Mouse (Mus musculus): ENCODE results near the gene Pde10a.

Gene Pde10a

DNA sequence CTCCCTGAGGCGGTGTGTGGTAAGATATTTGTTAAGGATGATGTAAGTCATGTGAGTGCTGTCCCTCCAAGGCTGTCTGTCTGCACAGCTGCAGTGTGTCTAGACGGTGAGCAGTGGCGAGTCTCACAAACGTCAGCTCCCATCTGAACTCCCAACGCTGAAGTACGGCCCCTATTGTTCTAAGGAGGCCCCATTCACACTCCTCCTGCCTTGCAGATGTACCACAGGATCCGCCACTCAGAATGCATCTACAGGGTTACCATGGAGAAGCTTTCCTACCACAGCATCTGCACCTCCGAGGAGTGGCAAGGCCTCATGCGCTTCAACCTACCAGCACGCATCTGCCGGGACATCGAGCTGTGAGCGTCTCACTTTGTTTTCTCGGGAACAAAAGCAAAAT, 436.5 kb downstream of the Pde10a start:
- in situ Hi-C loops (cut with MboI, MseI) = no loop called here

DNA sequence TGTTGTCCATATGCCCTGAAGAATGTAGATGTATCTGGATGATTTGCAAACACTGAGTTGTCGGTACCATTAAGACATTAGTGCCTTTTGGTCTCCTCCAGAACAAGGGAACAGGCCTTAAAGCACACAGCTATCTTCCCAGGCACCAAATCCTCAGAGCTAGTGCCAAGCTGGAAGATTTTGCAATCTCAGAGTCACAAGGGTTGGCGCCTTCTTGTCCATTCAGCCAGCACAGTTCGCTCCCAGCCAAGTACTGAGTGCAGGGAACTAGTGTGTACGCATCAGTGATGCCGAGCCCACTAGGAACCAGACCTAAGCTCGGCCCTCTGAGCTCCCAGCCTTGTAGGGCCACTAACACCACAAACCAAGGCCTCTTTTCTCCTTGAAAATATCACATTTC, 440.0 kb downstream of the Pde10a start:
- in situ Hi-C loops (cut with MboI, MseI) = no loop called here

DNA sequence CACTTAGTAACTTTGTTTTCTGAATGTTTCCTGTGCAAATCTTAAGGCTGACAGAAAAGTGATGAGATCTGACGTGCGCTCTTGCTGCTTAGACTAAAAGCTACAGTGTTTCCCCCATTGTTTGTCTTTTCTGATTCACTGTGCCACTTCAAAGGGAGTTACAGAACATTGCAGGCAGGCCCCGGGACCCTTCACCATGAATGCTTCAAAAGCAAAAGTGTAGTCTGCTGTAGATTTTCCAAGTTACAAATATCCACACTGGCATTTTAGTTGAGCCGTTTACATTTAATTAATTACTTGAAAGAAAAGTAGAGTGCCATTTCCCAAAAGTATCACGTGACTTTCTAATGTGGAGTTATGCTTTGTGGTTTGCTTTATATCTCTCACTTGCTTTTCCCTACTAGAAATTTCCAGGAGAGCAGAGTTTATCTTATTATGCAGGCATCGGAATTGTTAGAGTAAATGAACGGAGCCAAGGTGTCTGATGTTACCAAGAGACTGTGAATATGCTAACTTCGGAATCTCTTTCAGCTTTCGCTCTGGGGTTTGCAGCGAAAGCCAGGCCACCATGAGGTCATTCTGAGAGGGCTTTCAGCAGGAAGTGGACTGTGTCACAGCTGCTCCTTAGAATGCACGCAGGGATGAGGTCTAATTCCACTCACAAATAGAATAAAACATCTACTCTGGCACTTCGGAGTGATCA, 447.1 kb downstream of the Pde10a start:
- in situ Hi-C loops (cut with MboI, MseI) = no loop called here

- in situ Hi-C loops (cut with MboI, MseI) = no loop called here
These were observed 448.2 kb downstream of the Pde10a start for GRCm38 (mm10) chr17:8973331-8973730.

DNA sequence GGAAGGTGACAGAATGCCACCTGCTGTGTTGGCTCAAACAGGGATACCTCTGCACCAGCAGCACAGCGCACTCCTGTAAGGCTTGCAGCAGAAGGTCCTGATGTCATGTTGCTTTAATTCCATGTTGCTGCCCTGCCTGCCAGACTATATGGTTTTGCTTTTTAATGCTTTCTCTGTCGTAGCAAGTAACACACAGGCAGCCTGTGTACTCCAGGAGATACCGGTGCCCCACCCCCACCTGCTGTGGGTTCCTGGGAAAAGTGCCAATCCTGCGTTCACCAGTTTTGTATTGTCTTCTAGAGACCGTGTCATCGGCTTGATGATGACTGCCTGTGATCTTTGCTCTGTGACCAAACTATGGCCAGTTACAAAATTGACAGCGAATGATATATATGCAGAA, 449.3 kb downstream of the Pde10a start:
- in situ Hi-C loops (cut with MboI, MseI) = no loop called here

DNA sequence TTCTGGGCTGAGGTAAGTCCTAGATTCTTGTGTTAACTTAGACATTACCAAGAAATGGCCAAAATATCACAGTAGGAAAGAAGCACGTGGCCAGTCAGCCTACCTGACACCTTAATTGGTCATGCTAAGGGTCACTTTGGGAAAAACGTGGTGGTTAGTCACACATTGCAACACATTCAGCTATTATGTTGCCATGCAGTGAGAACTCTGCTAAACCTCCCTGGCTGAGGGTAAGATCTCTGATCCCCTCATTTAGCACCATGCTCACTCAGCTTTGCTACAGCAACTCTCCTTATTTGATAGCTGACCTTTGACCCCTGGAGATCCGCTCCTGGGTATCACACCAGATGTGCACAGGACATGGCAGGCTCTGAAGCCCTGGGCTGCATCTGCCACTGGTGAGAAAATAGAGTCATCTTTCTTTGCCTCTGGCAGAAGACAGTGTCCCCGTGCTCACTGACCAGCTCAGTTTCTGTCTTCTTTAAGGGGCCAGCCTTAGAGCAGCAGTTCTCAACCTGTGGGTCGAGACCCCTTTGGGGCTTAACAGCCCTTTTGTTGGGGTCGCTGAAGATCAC, 449.7 kb downstream of the Pde10a start:
- in situ Hi-C loops (cut with MboI, MseI) = no loop called here

GRCm38 (mm10) chr17:8976745-8977144, 451.6 kb downstream of the Pde10a start:
- in situ Hi-C loops (cut with MboI, MseI) = no loop called here

- in situ Hi-C loops (cut with MboI, MseI) = no loop called here
These were observed 452.1 kb downstream of the Pde10a start for GRCm38 (mm10) chr17:8977271-8977670.

GRCm38 (mm10) chr17:8983576-8983975, 458.4 kb downstream of the Pde10a start:
- in situ Hi-C loops (cut with MboI, MseI) = no loop called here

- in situ Hi-C loops (cut with MboI, MseI) = no loop called here
These were observed 460.5 kb downstream of the Pde10a start for GRCm38 (mm10) chr17:8985714-8986113.

DNA sequence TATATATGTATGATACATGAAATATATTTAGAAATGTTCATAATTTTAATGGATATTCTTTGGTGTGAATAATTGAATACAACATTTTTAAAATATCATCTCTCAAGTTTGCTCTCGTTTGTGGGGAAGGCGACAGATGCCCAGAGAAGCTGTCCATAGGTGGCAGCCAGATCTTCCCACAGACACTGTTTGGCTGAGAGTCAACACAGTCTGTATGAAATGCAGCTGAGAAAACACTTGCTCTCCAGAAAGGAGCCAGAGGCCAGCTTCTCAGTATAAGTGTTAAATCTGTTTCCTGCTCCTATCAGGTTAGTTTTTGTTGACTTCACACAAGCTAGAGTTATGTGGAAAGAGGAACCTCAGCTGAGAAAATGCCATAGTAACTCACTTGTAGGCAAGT, 461.4 kb downstream of the Pde10a start:
- in situ Hi-C loops (cut with MboI, MseI) = no loop called here

- in situ Hi-C loops (cut with MboI, MseI) = no loop called here
These were observed 462.2 kb downstream of the Pde10a start for GRCm38 (mm10) chr17:8987369-8987768.

DNA sequence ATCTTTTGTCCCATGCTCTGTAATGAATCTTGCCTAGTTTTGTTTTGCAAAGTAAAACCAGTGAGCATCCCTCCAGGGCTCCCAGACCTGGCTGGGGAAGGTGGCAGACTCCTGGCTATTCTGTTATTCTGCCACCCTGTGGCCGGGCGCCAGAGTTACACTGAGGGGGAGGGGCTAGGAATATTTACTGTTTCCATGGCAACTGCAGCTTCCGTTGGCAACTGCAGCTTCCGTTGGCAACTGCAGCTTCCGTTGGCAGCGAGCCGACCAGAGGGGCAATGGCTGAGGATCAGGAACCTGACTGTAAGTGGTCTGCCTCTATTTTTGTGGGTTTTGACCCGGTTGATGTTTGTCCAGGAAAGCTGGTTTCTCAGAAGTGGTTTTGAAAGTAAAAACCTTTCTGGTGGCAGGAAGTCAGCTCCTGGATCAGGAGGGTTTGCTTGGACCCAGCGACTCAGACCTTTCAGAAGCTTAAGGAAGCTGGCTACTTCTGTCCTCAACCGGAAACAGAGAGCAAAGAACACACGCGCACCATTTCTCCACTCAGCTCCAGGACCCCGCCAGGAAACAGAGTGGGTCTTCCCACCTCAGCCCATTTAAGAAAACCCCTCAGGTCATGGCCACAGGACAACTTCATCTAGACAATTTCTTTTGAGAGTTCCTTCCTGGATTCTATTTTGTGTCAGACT, 463.1 kb downstream of the Pde10a start, which contains the start of gene 1700010I14Rik:
1700010I14Rik (plus strand) TSS at position 215 of the 689 bp plus-strand sequence.
- in situ Hi-C loops (cut with MboI, MseI) = no loop called here

DNA sequence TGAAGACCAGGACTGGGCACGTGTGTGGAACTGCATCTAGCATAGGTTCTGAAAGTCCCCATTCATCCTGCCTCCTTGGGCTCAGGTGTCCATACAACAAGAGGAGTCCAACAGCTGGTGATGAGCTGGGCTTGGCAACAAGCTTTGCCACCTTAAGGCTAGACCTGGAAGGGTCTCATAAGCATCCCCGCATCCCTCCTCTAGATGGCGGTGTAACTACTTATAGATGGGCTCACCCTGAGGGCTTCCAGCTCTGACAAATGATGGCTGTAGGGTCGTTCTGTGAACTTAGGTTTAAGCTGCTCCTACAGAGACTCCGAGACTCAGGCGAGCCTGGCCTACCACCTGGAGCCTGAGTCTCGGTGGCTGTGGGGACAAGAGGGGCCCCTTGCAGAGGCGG, 466.0 kb downstream of the Pde10a start:
- in situ Hi-C loops (cut with MboI, MseI) = no loop called here

DNA sequence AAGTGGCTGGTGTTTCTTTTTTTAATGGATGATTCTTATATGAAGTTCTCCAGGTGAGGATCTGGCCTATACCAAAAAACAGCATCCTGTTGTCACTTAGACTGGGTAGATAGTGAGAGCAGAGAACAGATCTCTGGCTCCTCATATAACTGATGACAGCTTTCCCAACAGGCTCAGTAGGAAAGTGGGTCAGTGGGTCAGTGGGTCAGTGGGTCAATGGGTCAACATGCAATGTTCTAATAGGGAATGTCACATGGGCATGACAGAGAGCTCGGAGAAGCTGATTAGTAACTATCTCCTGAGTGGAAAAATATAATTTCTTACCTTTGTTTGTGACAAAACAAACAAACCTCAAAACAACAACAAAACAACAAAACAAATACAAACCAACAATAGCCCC, 470.2 kb downstream of the Pde10a start:
- in situ Hi-C loops (cut with MboI, MseI) = no loop called here

- in situ Hi-C loops (cut with MboI, MseI) = no loop called here
These were observed 477.3 kb downstream of the Pde10a start for GRCm38 (mm10) chr17:9002438-9002837.

DNA sequence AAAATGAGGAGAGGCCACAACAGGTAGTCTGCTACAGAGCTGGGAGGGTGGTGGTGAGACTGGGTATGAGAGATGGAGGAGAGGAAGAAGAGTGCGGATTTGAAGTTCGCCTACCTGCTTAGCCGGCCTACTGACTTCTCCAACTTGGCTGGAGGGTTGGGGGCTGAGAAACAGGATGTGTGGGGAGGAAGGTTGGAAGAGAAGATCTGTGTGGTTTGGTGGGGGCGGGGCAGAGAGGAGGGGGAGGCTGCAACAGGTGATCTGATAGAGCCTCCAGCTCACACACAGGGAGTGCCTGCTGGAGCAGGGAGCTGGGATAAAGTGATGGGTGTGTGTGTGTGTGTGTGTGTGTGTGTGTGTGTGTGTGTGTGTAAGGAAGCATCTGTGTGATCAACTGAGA, 479.3 kb downstream of the Pde10a start:
- in situ Hi-C loops (cut with MboI, MseI) = no loop called here

GRCm38 (mm10) chr17:9023198-9023942, 498.2 kb downstream of the Pde10a start:
- in situ Hi-C loops (cut with MboI, MseI) = no loop called here

DNA sequence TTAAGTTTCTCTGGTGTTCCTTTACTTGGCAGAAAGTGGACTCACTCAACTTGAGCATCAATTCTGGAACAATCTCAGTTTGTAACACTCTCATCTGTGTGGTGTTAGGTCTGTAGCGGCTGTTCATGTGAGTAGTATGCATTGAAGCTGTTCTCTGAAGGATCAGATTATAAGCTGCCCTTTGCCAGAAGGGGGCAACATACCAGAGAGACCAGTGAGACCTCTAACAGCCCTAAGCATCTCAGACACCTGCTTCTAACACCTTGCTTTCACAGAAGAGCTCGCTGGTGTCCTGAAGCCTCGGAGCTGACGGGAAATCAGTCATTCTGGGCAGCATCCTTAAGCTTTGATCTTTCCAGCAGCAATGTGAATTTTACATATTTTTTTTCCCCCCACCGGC, 505.0 kb downstream of the Pde10a start:
- in situ Hi-C loops (cut with MboI, MseI) = no loop called here

GRCm38 (mm10) chr17:9031241-9032141, 506.3 kb downstream of the Pde10a start:
- in situ Hi-C loops (cut with MboI, MseI) = no loop called here

DNA sequence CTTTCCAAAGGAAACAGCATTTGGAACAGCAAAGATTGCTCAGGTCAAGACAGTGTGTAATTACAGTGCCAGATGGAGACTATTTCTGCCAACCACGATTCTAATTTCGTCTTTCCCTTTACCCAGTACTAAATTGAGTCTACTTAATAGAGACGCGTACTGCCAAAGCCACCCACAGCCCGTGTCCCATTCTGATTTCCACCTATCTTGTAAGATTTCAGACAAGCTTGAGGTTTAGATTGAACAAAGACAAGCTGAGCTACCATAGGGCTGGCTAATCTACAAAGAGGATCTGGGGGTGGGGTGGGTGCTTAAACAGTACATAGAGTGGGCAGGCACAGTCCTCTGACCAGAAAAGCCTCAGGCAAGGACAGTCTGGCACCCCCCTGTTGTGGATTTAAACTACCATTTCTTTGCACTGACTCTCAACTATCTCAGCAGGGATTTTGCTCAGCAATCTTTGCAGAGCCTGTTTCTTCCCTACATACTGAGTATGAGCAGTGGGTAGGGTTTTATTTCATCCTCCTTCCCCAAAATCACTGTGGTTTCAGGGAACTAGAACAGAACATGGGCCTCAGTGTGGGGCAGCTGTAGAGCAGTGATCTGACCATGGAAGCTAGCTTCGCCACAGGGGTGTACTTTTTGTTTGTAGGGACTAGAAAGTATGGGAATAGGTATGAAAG, 507.3 kb downstream of the Pde10a start:
- in situ Hi-C loops (cut with MboI, MseI) = no loop called here

Measured in regulatory T cell (primary cell).